Comparison of ENCODE assay signal across 16 mouse cellular contexts in genomic region chrX:112347467-112348394, GRCm38 (mm10). TPM values are rescaled to one million over a fixed set of nuclear protein-coding genes. Genes with fewer than 3 reads are reported as not detected.
A peak's percentile ranks its signal among the peaks of the same experiment; 100 is the strongest.
DNase-seq lines count a peak whose midpoint lies in the region; ATAC-seq and TF ChIP-seq lines count a peak whose summit lies in the region.
"Had no signal": no experiment of that assay in that cellular context is flagged by ENCODE, and none has a peak within 500 bp of the region (broad histone marks: within the 10 kb centered on the region; RNA-seq: fewer than 3 reads in every experiment).

No protein-coding gene starts in this region.

- peak; percentile 29; the same call in 1 of the 2 replicates for TF ChIP-seq CTCF in intestine, postnatal 0 days (IDR thresholded peaks at IDR 0.05; ENCODE audit: low read depth)
- TF ChIP-seq CTCF in MEL (IDR thresholded peaks at IDR 0.05 in 2 of 3, conservative IDR thresholded peaks at IDR 0.05 in 1 of 3; ENCODE audit: control insufficient read depth in 1 of 3, insufficient read depth in 1 of 3, low read depth in 2 of 3, low read length in 3 of 3, poor library complexity in 1 of 3, severe bottlenecking in 1 of 3) = peak in 1 of 3 experiments; percentile 52; a peak in 2 of 6 replicates
- 0 out of 2 replicates have a peak, but pooled peaks have one; percentile 19 for TF ChIP-seq CTCF in forebrain, postnatal 0 days (IDR thresholded peaks at IDR 0.05; ENCODE audit: low read depth)

- H3K79me2 ChIP-seq in MEL (ENCODE audit: control insufficient read depth, insufficient read depth, low read length, poor library complexity) = no peaks in the 10 kb centered on the region

- ATAC-seq in intestine, postnatal 0 days = no peak
- no peak for ATAC-seq in intestine, embryonic 15.5 days
- ATAC-seq in forebrain, postnatal 0 days = peak; percentile 18; the same call in 1 of the 2 replicates
- ATAC-seq in neural tube, embryonic 14.5 days (ENCODE audit: low read depth) = peak; percentile 65; the same call in 1 of the 2 replicates
- ATAC-seq in megakaryocyte-erythroid progenitor cell, adult 5-6 weeks (replicated peaks; ENCODE audit: low FRiP score, low TSS enrichment, poor library complexity, severe bottlenecking) = no peak
- ATAC-seq: inflammation-experienced regulatory T-cells, adult 6 months had no signal

- no peak for TF ChIP-seq EP300 in MEL (IDR thresholded peaks at IDR 0.05; ENCODE audit: low read depth in 1 of 2, low read length in 2 of 2)

- TF ChIP-seq RAD21 in MEL (IDR thresholded peaks at IDR 0.05; ENCODE audit: low read depth, low read length) = peak; percentile 35

- no peak for TF ChIP-seq POLR2A in MEL (IDR thresholded peaks at IDR 0.05; ENCODE audit: control insufficient read depth in 1 of 2, insufficient read depth in 1 of 2, low read depth in 1 of 2, low read length in 2 of 2, poor library complexity in 1 of 2)

- 65% methylated on average over 4 of the region's 4 CpGs for WGBS in intestine, postnatal 0 days
- WGBS in intestine, embryonic 15.5 days = 65% methylated on average over 4 of the region's 4 CpGs
- 36% methylated on average over 4 of the region's 4 CpGs for WGBS in forebrain, postnatal 0 days
- 41% methylated on average over 4 of the region's 4 CpGs for WGBS in neural tube, embryonic 14.5 days

- H3K4me1 ChIP-seq in intestine, postnatal 0 days (replicated peaks; ENCODE audit: control insufficient read depth, insufficient read depth, low read length) = no peaks in the 10 kb centered on the region
- H3K4me1 ChIP-seq in intestine, embryonic 15.5 days (replicated peaks) = no peaks in the 10 kb centered on the region
- no peaks in the 10 kb centered on the region for H3K4me1 ChIP-seq in MEL (ENCODE audit: control insufficient read depth in 1 of 2, insufficient read depth in 2 of 2, low read length in 2 of 2)
- H3K4me1 ChIP-seq in forebrain, postnatal 0 days (ENCODE audit: insufficient read depth) = no peaks in the 10 kb centered on the region
- H3K4me1 ChIP-seq in neural tube, embryonic 14.5 days (ENCODE audit: control insufficient read depth, insufficient read depth, low read length) = no peaks in the 10 kb centered on the region
- H3K4me1 ChIP-seq: heart, embryonic 15.5 days; liver, embryonic 15.5 days had no signal

- no peak overlapping the region for H3K9ac ChIP-seq in intestine, postnatal 0 days (ENCODE audit: low read depth, low read length)
- H3K9ac ChIP-seq in intestine, embryonic 15.5 days = no peak overlapping the region
- H3K9ac ChIP-seq in MEL (ENCODE audit: control insufficient read depth, low read depth, low read length, poor library complexity, severe bottlenecking) = no peak overlapping the region
- no peak overlapping the region for H3K9ac ChIP-seq in forebrain, postnatal 0 days
- no peak overlapping the region for H3K9ac ChIP-seq in neural tube, embryonic 14.5 days (replicated peaks; ENCODE audit: low read depth, low read length)
- H3K9ac ChIP-seq: heart, embryonic 15.5 days; liver, embryonic 15.5 days had no signal

- H3K4me2 ChIP-seq in intestine, postnatal 0 days (replicated peaks; ENCODE audit: low read depth) = no peak overlapping the region
- H3K4me2 ChIP-seq in intestine, embryonic 15.5 days (replicated peaks) = no peak overlapping the region
- no peak overlapping the region for H3K4me2 ChIP-seq in forebrain, postnatal 0 days (ENCODE audit: low read depth)
- no peak overlapping the region for H3K4me2 ChIP-seq in neural tube, embryonic 14.5 days (ENCODE audit: low read depth, low read length)
- H3K4me2 ChIP-seq: heart, embryonic 15.5 days; liver, embryonic 15.5 days had no signal

- H3K9me3 ChIP-seq in intestine, postnatal 0 days (ENCODE audit: control insufficient read depth) = no peaks in the 10 kb centered on the region
- H3K9me3 ChIP-seq in intestine, embryonic 15.5 days = no peaks in the 10 kb centered on the region
- H3K9me3 ChIP-seq in MEL (replicated peaks; ENCODE audit: insufficient read depth, low read length) = no peaks in the 10 kb centered on the region
- H3K9me3 ChIP-seq in forebrain, postnatal 0 days (ENCODE audit: low read length) = no peaks in the 10 kb centered on the region
- no peaks in the 10 kb centered on the region for H3K9me3 ChIP-seq in neural tube, embryonic 14.5 days (ENCODE audit: control insufficient read depth, low read length)
- H3K9me3 ChIP-seq: heart, embryonic 15.5 days; liver, embryonic 15.5 days had no signal

- DNase-seq in MEL (ENCODE audit: low read depth, low spot score) = peak; percentile 28
- peak; percentile 5 for DNase-seq in forebrain, postnatal 0 days
- no peak for DNase-seq in right cerebral cortex, adult 2 months (ENCODE audit: low spot score in 2 of 2)
- DNase-seq: gastrocnemius, postnatal 14 days; lung, postnatal 4 days; right cerebral cortex, postnatal 25 days; thymus, postnatal 25 days had no signal

- H3K27ac ChIP-seq in intestine, postnatal 0 days (ENCODE audit: low read depth, low read length) = no peak overlapping the region
- no peak overlapping the region for H3K27ac ChIP-seq in intestine, embryonic 15.5 days
- H3K27ac ChIP-seq in MEL (ENCODE audit: control insufficient read depth, low read depth, low read length) = no peak overlapping the region
- no peak overlapping the region for H3K27ac ChIP-seq in forebrain, postnatal 0 days (ENCODE audit: low read depth, low read length)
- H3K27ac ChIP-seq in neural tube, embryonic 14.5 days (ENCODE audit: low read depth, low read length) = no peak overlapping the region
- H3K27ac ChIP-seq: heart, embryonic 15.5 days; liver, embryonic 15.5 days had no signal

- H3K36me3 ChIP-seq in intestine, postnatal 0 days (ENCODE audit: control insufficient read depth, insufficient read depth) = no peaks in the 10 kb centered on the region
- no peaks in the 10 kb centered on the region for H3K36me3 ChIP-seq in intestine, embryonic 15.5 days
- no peaks in the 10 kb centered on the region; a peak in 3 of 4 replicates for H3K36me3 ChIP-seq in MEL (ENCODE audit: control insufficient read depth in 1 of 2, insufficient read depth in 2 of 2, low read length in 2 of 2)
- no peaks in the 10 kb centered on the region for H3K36me3 ChIP-seq in forebrain, postnatal 0 days (ENCODE audit: insufficient read depth)
- H3K36me3 ChIP-seq in neural tube, embryonic 14.5 days (ENCODE audit: control insufficient read depth, insufficient read depth, low read length) = no peaks in the 10 kb centered on the region
- H3K36me3 ChIP-seq: heart, embryonic 15.5 days; liver, embryonic 15.5 days had no signal

- no peak overlapping the region for H3K4me3 ChIP-seq in intestine, postnatal 0 days (ENCODE audit: low read depth, low read length)
- H3K4me3 ChIP-seq in intestine, embryonic 15.5 days (replicated peaks) = no peak overlapping the region
- H3K4me3 ChIP-seq in MEL (ENCODE audit: control insufficient read depth in 1 of 2, insufficient read depth in 1 of 2, low read depth in 2 of 2, low read length in 2 of 2) = no peak overlapping the region
- no peak overlapping the region for H3K4me3 ChIP-seq in forebrain, postnatal 0 days (ENCODE audit: low read depth, low read length)
- H3K4me3 ChIP-seq in neural tube, embryonic 14.5 days (ENCODE audit: low read depth, low read length) = no peak overlapping the region
- H3K4me3 ChIP-seq: heart, embryonic 15.5 days; liver, embryonic 15.5 days had no signal

- H3K27me3 ChIP-seq in intestine, postnatal 0 days (replicated peaks; ENCODE audit: control insufficient read depth, insufficient read depth, low read length) = no peaks in the 10 kb centered on the region
- no peaks in the 10 kb centered on the region for H3K27me3 ChIP-seq in intestine, embryonic 15.5 days (replicated peaks)
- no peaks in the 10 kb centered on the region for H3K27me3 ChIP-seq in MEL (ENCODE audit: control insufficient read depth in 1 of 2, insufficient read depth in 2 of 2, low read length in 2 of 2)
- no peaks in the 10 kb centered on the region for H3K27me3 ChIP-seq in forebrain, postnatal 0 days (ENCODE audit: insufficient read depth, low read length)
- no peaks in the 10 kb centered on the region for H3K27me3 ChIP-seq in neural tube, embryonic 14.5 days (ENCODE audit: control insufficient read depth, insufficient read depth, low read length)
- H3K27me3 ChIP-seq: heart, embryonic 15.5 days; liver, embryonic 15.5 days had no signal

TF ChIP-seq in MEL, 35 proteins besides CTCF, POLR2A, EP300 and RAD21 (continues in another document):
- TF ChIP-seq ZC3H11A (IDR thresholded peaks at IDR 0.05; ENCODE audit: low read depth, low read length) (peak; percentile 41; the same call in 1 of the 2 replicates), TBP (IDR thresholded peaks at IDR 0.05; ENCODE audit: low read depth, low read length) (no peak), SMC3 (IDR thresholded peaks at IDR 0.05; ENCODE audit: low read depth, low read length) (peak; percentile 80), NELFE (IDR thresholded peaks at IDR 0.05; ENCODE audit: low read depth, low read length) (no peak), CHD2 (IDR thresholded peaks at IDR 0.05; ENCODE audit: low read length) (no peak), MXI1 (IDR thresholded peaks at IDR 0.05; ENCODE audit: low read depth, low read length) (no peak)

RNA-seq across cellular contexts. Expression of gene Apool, which starts 36.6 kb away (rescaled TPM):
- 40.7 and 43.8 TPM in 2 replicates for polyA plus RNA-seq in intestine, postnatal 0 days (2015; fragmentation: Nextera tagmentation; extraction: Ambion mirVana)
- polyA plus RNA-seq in intestine, embryonic 15.5 days (2015; fragmentation: Nextera tagmentation; extraction: Ambion mirVana) = 57.0 and 57.1 TPM in 2 replicates
- 34.6 and 41.1 TPM in 2 replicates for total RNA-seq in MEL (2012; rRNA removed)
- 10 to 100 TPM in 1 of 2 experiments, not detected in 1; 32.9 TPM for polyA plus RNA-seq in MEL (2012; ENCODE audit: insufficient read depth in 1 of 2, insufficient read length in 2 of 2, low read depth in 1 of 2, low replicate concordance in 2 of 2, missing spikeins in 1 of 2)
- total RNA-seq in forebrain, postnatal 0 days (2014; rRNA removed) = 6.0 and 6.4 TPM in 2 replicates
- 11.1 and 12.0 TPM in 2 replicates for polyA plus RNA-seq in forebrain, postnatal 0 days (2015; fragmentation: Nextera tagmentation; extraction: Ambion mirVana)
- polyA plus RNA-seq in neural tube, embryonic 14.5 days (2014; fragmentation: Nextera tagmentation; extraction: Ambion mirVana) = 13.3 and 17.6 TPM in 2 replicates
- total RNA-seq in megakaryocyte-erythroid progenitor cell, adult 5-6 weeks (2014; fragmentation: Nextera tagmentation) = 24.9 and 42.0 TPM in 2 replicates
- total RNA-seq in megakaryocyte-erythroid progenitor cell, adult 5-6 weeks (2017) = 33.2 and 42.2 TPM in 2 replicates

RNA-seq across cellular contexts. Expression of gene Satl1, which starts 58.8 kb away (rescaled TPM):
- polyA plus RNA-seq in intestine, postnatal 0 days (2015; fragmentation: Nextera tagmentation; extraction: Ambion mirVana) = not detected in 2 replicates
- polyA plus RNA-seq in intestine, embryonic 15.5 days (2015; fragmentation: Nextera tagmentation; extraction: Ambion mirVana) = not detected in 2 replicates
- total RNA-seq in MEL (2012; rRNA removed) = not detected in 2 replicates
- polyA plus RNA-seq in MEL (2012; ENCODE audit: insufficient read depth in 1 of 2, insufficient read length in 2 of 2, low read depth in 1 of 2, low replicate concordance in 2 of 2, missing spikeins in 1 of 2) = not detected
- not detected in 2 replicates for total RNA-seq in forebrain, postnatal 0 days (2014; rRNA removed)
- not detected in 2 replicates for polyA plus RNA-seq in forebrain, postnatal 0 days (2015; fragmentation: Nextera tagmentation; extraction: Ambion mirVana)
- polyA plus RNA-seq in neural tube, embryonic 14.5 days (2014; fragmentation: Nextera tagmentation; extraction: Ambion mirVana) = not detected in 2 replicates
- total RNA-seq in megakaryocyte-erythroid progenitor cell, adult 5-6 weeks (2014; fragmentation: Nextera tagmentation) = not detected in 2 replicates
- not detected in 2 replicates for total RNA-seq in megakaryocyte-erythroid progenitor cell, adult 5-6 weeks (2017)
- total RNA-seq: gastrocnemius, postnatal 14 days; left cerebral cortex, postnatal 14 days had no signal
- polyA plus RNA-seq: heart, embryonic 15.5 days; large intestine, adult 2 months; liver, embryonic 15.5 days had no signal

Comparison
In these comparisons a context has a peak if more than half of its experiments do, and no peak if none do; other contexts are left out.
1. ATAC-seq: peak in forebrain, postnatal 0 days (single experiment) and neural tube, embryonic 14.5 days (single experiment); none in intestine, postnatal 0 days (single experiment), intestine, embryonic 15.5 days (single experiment) and megakaryocyte-erythroid progenitor cell, adult 5-6 weeks (single experiment).
2. DNase-seq: peak in MEL (single experiment) and forebrain, postnatal 0 days (single experiment); none in right cerebral cortex, adult 2 months (0 of 2).